Mouse (Mus musculus): ENCODE results near the gene Pcolce2.

Pcolce2 gene

DNA sequence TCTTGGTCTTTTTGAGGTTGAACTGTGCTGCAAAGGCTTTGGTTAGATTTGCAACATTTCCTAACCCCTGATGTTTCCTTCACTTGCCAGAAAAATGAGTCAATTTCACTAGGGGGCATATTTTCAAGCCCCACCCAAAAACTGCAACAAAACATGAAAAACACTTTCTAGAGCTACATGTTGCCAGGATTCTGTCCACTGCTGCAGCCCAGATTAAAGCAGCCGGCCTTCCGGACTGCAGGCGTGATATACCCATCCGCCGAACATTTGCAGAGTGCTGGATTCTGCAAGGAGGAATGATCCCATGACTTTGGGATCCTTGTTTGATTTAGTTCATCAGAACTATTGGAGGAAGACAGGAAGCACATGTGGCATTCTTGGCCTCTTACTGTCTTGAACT lies 17.0 kb downstream of the Pcolce2 start:
- DNase-seq (ENCODE audit: low read depth, low spot score): peak; percentile 34

DNA sequence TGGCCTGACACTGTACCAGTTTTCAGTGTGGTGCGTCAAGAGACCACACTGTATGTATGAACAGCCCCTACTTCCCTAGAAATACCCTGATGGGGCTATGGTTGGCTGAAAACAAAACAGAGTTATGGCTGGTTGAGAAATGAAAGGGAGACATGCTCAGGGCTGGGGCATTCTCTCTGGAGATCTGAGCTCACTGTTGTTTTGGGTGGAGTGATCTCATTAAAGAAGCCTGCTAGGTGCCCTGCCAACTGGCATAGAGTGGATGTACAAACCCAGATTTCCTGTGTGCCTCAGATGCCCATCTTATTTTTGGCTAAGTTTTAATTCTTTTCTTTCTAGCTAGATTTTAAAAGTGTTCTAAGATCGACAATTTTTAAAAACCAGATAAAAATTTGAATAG lies 20.5 kb downstream of the Pcolce2 start:
- DNase-seq (ENCODE audit: low read depth, low spot score): no peak

DNA sequence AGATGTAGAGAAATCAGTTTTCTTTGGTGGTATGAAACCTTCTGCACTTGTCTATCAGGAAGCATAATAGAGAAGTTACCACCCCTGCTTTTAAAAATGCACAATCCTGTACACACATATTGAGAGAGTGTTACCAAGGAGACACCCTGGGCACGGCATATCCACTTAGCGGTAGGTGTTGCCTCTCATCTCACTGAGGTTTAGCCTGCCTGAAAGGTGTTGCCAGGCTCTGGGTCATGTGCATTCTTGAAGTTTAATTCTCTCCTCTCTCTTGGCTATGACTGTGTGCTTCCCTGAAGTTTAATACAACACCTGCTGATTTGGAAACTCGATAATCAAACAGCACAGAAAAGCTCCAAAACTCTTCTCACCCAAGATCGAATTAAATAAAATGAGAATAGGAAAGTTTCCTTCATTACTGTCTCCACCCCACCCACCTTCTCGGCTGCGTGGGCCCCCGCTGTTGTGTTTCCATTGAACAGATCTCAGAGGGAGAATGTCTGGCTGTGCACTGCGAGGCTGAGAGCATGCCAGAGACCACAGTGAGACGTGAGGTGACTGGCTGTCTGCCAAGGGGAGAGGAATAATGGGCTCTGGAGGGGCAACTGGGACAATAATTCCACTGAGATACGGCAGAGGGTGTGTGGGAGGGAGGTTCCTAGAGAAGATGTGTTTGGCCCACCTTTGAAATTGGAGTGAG lies 27.0 kb downstream of the Pcolce2 start:
- no peak for DNase-seq (ENCODE audit: low read depth, low spot score)

DNA sequence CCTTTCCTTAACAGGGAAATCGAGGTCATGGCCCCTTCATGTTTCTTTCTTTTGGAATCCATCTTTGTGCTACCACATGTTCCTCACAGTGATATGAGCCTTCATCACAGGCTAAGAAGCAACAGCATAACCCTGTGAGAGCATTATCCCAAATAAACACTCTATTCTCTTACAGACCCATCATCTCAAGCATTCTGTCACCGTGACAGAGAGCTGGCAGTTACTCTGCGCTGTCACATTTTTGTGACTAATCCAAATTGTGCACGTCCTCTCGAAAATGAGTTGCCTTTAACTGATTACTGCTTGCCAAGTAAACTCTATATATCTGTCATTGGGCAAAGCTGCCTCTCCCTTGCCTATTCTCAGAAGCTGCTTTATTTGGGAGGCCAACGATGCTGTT lies 28.4 kb downstream of the Pcolce2 start:
- DNase-seq (ENCODE audit: low read depth, low spot score): no peak

DNA sequence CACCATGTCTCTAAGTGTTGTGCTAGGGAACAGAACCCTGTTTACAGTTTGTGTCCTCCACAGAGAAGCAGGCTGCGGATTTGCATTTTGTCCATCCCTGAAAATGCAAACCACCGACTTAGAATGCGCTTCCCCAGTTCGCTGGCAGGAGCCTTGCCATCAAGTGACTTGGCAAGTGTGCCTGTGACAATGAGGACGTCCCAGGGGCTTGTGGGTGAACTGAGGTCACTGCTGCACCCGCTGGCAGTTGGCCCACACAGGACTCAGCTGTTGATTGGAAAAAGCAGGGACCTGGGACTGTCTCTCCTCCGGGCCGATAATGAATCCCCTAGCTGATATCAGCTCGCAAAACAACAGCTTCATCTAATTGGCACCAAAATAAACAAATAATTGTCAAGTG lies 30.4 kb downstream of the Pcolce2 start:
- peak; percentile 52 for DNase-seq (ENCODE audit: low read depth, low spot score)

DNA sequence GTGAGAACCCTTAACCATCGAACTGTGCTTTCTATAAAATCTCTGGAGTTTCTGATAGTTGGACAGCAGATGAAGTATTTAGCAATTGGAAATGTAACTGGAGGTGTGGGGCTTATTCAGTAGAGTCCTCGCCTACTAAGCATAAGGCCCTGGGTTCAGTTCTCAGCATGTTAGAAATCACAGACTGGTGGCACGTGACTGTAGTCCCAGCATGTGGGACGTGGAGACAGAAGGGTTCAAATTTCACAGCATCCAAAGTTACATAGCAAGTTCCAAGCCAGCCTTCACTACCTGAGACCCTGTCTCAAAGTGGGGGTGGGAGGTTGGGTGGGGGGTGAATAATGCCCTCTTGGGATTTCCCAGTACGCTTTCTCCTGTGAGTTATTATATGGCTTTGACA lies 30.9 kb downstream of the Pcolce2 start:
- no peak for DNase-seq (ENCODE audit: low read depth, low spot score)

DNA sequence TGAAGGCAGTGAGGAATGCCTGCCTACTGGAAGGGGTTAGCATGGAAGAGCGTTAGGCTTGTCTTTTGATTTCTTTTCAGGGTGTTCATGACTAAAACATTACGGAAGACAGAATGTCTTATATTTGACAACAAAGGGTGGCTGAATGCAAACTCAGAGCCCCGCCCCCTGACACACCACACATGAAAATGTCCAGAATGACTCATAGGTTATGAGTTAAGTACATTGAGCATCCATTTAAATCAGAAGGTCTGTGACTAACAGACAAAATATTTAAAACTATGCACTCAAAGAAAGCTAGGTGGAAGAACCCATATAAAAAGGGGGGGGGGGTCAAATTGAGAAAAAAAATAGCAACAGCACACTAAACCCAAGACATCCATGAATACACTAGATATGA lies 34.9 kb downstream of the Pcolce2 start:
- DNase-seq (ENCODE audit: low read depth, low spot score): no peak

DNA sequence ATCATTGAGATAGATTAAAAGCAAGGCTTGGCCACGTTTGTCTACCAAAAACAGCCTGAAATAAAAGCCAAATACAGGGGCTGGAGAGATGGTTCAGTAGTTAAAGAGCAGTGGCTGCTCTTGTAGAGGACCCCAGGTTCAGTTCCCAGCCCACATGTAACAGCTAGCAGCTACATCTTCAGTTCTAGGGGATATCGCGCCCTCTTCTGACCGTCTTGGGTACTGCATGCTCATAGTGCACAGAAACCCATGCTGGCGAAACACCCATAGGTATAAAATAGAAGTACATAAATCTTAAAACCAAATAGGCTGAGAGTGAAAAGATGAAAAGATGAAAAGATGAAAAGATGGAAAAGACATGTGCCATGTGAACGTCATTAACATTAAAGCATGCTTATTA lies 35.4 kb downstream of the Pcolce2 start:
- DNase-seq (ENCODE audit: low read depth, low spot score): no peak

DNA sequence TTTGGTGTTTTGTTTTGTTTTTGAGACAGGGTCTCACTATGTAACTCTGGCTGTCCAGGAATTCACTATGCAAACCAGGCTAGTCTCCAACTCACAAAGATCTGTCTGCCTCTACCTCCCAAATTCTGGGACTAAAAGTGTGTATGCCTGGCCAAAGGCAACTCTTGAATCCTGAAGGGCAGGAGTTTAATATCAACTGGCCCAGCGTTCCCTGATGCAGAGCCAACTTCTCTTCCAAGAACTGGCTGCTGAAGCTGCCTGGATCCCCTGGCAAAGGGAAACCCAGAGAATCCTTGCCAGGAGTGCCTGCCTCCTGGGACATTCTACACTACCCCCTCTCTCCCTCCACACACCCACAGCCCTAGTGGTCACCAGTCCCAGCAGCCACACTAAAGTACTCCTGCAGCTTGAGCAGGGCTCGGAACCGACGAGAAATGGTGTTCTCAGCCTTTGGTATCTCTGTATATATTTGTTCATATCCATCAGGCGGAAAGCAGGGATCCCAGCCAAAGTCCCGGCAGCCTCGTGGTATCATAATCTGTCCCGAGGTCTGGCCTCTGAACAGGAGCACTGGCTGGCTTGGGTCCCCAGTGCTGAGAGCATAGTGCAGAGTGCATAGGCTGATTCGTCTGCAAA lies 37.8 kb downstream of the Pcolce2 start:
- peak; percentile 66 for DNase-seq (ENCODE audit: low read depth, low spot score)

DNA sequence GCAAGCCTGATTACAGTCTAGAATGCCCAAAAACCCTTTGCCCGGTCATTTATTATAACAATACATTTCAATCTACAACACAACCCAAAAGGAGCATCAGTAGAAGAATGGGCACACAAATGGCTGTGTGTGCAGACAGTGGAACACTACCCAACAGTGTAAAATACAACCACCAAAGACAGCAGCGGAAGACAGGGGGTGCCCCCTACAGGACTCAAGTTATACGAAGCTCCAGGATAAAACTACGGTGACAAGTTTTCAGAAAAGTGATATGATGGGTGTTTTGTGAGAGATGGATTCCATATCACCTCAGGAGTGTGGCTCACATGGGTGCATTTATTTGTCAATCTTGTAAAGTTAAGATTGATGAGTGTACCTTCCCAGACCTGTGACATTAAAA lies 38.6 kb downstream of the Pcolce2 start:
- no peak for DNase-seq (ENCODE audit: low read depth, low spot score)

DNA sequence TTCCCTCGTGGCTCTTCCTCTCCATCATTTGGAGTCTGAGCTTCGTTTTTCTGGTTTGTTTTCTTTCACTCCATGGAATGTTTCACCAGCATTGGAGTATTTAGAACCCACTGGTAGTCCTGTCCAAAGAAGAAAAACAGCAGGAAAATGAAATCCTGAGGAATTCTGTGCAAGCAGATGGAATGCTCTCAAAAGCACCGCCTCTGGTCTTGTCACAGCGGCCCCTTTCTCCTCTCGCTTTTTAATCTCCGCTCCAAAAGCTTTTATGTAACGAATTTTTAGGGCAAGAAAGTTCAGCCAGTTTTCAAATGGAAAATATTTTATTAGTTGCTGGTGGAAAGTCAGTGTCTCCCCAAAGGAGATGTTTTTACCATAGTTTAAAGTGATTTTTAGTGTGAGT lies 42.6 kb downstream of the Pcolce2 start:
- no peak for DNase-seq (ENCODE audit: low read depth, low spot score)

DNA sequence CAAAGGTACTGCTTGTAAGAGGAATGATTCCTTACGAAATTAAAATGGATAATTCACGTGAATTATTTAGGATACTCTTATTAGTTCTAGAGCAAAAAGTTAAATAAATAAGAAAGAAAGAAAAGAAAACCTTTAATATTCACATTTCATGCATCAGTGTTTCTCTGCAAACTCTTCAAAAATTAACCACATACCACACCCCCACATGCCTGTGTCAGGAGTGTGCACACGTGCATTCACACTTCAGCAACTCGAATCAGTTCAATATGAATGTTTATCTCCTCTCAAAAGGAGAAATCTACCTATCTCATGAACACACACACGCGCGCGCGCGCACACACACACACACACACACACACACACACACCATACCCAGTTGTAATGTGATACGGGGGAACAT lies 43.3 kb downstream of the Pcolce2 start:
- no peak for DNase-seq (ENCODE audit: low read depth, low spot score)

DNA sequence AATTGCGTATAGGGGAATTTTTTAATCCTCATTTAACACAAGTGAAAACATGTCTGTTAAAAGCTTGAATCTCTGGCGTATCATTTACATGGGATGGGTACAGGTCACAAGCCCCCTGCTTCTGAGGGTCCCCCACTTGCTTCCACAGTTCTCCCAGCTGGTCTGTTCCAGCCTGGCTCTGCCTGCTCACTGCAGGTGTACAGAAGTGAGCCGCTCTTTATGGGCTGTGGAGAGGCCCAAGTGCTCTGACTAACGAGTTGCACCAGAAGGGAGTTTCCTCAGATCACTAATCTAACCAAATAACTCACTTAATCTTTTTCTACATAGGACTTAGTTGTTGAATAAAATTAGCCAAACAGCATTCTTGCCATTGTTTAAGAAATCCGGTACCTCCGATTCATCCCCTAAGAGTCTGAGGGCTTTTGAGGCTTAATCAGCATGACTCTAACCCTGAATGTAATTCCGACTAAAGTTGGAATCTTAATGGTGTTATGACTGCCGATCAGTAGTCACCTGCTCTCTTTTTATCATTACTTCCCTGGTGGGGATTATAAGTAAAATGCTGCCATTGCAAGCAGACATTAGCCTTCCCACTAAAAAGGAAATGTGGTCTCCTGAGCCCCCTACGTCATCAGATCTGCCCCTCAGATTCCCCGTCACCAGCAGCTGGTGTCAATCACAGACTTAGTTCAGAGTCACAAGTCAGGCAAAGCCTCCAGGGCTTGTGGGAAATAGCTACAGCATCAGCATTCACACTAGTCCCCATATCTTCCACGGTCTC lies 48.4 kb downstream of the Pcolce2 start:
- no peak for DNase-seq (ENCODE audit: low read depth, low spot score)

DNA sequence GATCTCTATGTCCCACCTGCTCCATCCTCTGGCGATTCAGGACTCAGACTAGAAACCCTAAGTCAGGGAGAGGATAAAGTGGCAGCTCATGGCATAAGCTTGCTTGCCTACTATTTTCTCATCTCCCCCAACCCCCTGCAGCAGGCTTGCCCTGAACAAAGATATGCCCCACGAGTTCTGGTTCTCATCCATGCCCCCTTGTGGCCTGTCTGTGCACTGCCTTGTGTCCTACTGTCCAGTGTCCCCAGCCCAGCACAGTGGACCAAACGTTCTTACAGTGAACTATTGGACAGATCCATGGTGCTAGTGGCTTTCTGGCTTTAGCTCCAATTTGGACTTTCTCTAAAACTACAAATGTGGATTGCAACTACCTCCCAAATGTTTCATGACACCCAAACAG lies 50.7 kb downstream of the Pcolce2 start:
- no peak for DNase-seq (ENCODE audit: low read depth, low spot score)

DNA sequence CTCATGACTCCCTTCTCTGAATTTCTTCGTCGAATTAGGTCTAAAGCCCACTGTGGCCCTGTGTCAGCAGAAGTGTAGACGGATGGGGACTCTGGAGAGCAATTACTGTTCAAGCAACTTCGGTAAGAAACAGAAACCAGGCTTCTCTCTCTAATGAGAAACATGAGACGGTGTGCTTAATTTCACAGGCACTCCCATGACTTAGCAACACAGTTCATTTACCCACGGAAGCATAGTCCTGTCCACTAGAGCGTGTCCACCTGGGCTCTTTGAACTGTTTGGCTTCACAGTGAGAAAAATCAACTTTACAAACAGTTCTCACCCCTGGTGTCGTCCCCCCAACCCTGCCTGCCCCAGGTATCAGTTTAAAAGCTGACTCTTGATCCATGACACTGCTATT lies 55.4 kb downstream of the Pcolce2 start:
- DNase-seq (ENCODE audit: low read depth, low spot score): no peak

DNA sequence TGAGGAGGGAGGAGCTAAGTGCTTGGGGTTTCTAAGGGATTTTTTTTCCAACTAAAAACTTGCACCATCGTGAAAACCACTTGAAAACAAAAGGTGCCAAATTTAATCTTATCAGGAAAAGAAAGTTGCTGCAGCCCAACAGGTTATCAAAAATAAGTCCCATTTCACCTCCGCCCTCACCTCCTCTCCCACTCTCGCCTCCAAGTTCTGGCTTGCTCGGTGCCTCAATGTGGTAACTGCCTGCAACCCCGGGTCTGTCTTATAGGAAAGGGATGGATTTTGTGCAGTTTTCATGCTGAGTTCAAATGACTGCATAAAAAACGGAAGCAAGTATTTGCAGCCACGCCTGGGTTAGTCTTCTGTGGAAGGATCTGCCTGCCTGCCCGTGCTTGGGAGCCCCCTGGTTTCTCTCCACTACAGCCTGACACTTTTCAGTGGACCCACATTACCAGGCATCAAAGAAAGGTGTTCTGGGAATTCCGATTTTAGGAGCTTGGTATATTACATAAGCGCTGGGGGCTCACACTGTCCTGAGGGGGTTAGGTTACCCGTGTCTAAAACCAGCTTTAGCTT lies 56.2 kb downstream of the Pcolce2 start:
- DNase-seq (ENCODE audit: low read depth, low spot score): no peak

DNA sequence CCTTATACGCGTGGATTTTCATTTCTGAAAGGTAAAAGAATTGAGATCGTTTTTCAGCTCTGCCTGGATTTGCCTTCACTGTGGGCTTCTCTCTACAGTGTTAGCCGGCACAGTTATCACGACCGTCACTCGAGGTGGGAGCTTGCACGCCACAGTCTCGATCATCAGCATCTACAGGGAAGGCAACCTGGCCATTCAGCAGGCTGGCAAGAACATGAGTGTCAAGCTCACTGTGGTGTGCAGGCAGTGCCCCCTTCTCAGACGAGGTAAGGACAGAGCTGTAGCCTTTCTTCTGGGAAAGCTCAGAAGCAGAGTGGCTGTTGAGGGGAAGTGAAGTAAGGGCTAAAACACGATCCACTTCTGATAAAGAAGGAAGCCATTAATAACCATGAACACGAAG lies 57.1 kb downstream of the Pcolce2 start:
- DNase-seq (ENCODE audit: low read depth, low spot score): no peak

DNA sequence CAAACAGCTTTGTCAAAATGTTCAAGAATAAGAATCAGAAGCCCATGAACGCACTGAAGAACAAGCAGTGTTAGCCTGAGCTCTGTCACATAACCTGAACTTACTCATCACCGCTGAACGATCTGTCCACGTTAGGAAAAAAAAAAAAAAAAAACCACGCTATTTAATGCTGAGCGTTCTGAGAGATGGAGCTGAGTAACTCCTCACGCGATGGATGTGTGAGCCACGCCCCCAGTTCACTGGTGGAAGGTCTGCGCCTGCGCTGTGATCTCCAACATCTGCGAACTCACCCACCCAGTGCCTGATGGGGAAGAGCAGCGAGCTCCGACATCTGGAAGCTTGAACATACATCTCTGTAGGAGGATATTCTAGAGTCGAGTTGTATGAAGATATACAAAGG lies 57.6 kb downstream of the Pcolce2 start:
- DNase-seq (ENCODE audit: low read depth, low spot score): no peak

DNA sequence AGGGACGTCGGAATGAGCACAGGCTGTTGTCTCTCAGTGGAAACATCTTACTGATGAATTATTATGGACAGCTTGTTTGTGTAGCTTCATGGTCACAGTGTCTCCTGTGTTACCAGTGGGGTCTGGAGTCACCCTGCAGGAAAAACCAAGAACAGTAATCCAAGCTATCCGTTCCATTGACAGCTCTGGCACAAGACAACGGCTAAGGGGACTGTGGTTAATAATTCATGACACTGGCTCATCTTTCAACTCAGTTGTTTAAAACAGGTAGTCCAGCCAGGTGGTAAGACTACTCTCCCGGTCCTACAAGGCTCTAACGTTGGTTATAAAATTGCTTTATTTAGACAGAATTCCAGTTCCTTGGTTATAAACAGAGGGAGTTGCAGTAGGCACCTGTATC lies 59.2 kb downstream of the Pcolce2 start:
- no peak for DNase-seq (ENCODE audit: low read depth, low spot score)

DNA sequence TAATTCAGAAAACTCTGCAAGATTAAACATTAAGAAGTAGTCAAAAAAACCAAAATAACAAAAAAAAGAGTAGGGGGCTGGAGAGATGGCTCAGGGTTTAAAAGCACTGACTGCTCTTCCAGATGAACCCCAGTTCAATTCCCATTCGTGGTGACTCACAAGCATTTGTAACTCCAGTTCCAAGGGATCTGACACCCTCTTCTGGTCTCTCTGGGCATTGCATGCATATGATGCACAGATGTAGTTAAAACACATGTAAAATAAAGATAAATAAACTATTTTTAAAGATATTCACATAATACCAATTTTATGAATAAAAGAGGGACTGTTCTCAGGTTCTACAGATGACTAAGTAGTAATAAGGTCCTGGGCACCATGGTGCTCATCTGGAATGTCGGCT lies 60.4 kb downstream of the Pcolce2 start:
- no peak for DNase-seq (ENCODE audit: low read depth, low spot score)

DNA sequence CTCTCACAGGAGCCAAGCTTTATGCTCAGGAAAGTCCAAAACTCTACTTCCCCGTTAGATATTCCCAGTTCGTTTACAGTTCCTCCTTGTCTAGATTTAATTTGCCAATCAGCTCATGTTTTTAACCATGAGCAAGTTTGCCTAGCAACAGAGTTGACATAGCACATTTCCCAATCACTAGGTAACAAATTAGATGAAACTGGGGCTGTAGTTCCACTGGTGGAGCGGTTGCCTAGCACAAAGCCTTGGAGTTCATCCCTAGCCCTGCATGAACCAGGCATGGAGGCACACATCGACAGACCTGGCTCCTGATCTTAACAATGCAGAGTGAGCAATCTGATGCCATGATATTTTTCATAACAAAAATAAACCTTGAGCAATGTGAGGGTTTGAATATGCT lies 61.9 kb downstream of the Pcolce2 start:
- no peak for DNase-seq (ENCODE audit: low read depth, low spot score)

DNA sequence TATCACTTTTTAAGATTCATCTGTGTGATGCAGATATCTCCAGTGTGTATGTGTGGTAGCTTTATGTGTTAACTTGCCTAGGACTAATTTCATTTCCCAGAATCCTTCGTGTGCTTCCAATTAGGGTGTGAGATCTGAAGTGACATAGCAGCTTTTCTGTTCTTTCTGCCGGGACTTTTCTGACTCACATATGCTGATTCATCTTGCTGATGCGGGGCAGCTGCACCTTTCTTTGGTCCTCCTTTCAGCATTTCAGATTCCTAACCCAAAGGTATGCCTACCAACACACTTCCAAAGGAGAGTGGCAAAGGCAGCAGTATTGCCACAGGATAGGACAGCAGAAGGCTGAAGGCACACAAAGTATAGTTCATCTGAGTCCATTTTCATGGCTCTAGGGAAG lies 66.7 kb downstream of the Pcolce2 start:
- no peak for DNase-seq (ENCODE audit: low read depth, low spot score)

DNA sequence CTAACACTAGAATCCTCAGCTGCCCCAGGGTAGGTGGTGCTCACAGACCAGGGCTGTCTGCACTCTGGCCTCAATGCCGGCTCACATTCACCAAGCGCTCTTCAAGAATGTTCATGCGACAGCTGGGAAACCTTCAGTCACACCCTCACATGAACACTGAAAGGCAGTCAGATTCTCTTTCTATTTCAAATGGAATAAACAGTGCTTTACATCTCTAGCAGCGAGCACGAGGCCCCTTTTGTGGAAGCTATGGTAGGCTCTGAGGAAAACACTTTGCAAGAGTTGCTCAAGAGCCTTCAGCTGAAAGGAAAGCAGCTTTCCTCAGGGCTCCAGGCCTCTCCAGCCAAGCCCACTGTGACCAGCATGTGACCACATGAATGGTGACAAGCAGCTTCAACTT lies 68.0 kb downstream of the Pcolce2 start:
- no peak for DNase-seq (ENCODE audit: low read depth, low spot score)
